Mouse (Mus musculus) hindbrain, postnatal 0 days (tissue): Measurements from ENCODE around the gene Hoxa9. TPM values are rescaled to one million over a fixed set of nuclear protein-coding genes. Genes with fewer than 3 reads are reported as not detected.

ENCODE experiments used
- ATAC-seq: fragments of 200-750 bp; cut with Nextera tagmentation; 2 replicates; pipeline ENCODE4 v1.8.0; 2017; ENCODE audit warnings: mild to moderate bottlenecking, moderate TSS enrichment, moderate library complexity
- DNase-seq: peaks from one replicate; pipeline ENCODE4 v3.0.0-alpha.2; 2015; ENCODE audit warnings: low spot score
- H3K27ac ChIP-seq: fragments of 300-500 bp; sonication (generic); 2 replicates; pipeline ENCODE4 v1.5.1; 2014; ENCODE audit warnings: mild to moderate bottlenecking
- H3K27me3 ChIP-seq: fragments of 300-500 bp; sonication (generic); 2 replicates; pipeline ENCODE4 v1.6.1; 2014; ENCODE audit warnings: low read length, mixed read lengths; ENCODE audit not compliant: insufficient read depth
- H3K36me3 ChIP-seq: fragments of 300-500 bp; sonication (generic); 2 replicates; pipeline ENCODE4 v1.6.1; 2014; ENCODE audit warnings: low read length, mixed read lengths; ENCODE audit not compliant: insufficient read depth
- H3K4me1 ChIP-seq: fragments of 300-500 bp; sonication (generic); 2 replicates; pipeline ENCODE4 v1.6.1; 2014; ENCODE audit warnings: antibody characterized with exemption, low read length, mixed read lengths; ENCODE audit not compliant: insufficient read depth
- H3K4me2 ChIP-seq: fragments of 300-500 bp; sonication (generic); 2 replicates; pipeline ENCODE4 v1.6.1; 2014; ENCODE audit warnings: low read depth, mild to moderate bottlenecking, low read length, moderate library complexity, mixed read lengths
- H3K4me3 ChIP-seq: fragments of 300-500 bp; sonication (generic); 2 replicates; pipeline ENCODE4 v1.5.1; 2014; ENCODE audit warnings: low read length
- H3K9ac ChIP-seq: fragments of 300-500 bp; sonication (generic); replicated peaks from 2 replicates; pipeline ENCODE4 v1.6.1; 2014; ENCODE audit warnings: mild to moderate bottlenecking, low read length, moderate library complexity, mixed read lengths
- H3K9me3 ChIP-seq: fragments of 300-500 bp; sonication (generic); 2 replicates; pipeline ENCODE4 v1.6.1; 2016; ENCODE audit warnings: low read length, mixed read lengths
- CTCF ChIP-seq: IDR thresholded peaks from 2 replicates; pipeline ENCODE4 v1.5.1; 2016; ENCODE audit warnings: antibody characterized with exemption, control low read depth, low read depth
- WGBS: fragments of 180-500 bp; shearing (Covaris S2); extraction: QIAGEN DNeasy Blood & Tissue Kit; methylation state at CpG from one replicate; pipeline ENCODE4 v1.1.7; 2014; 5-methylcytosine and 5-hydroxymethylcytosine counted together
- polyA plus RNA-seq: library from polyadenylated mRNA; unstranded; fragments of >200 nt; fragmentation: Nextera tagmentation; extraction: Ambion mirVana; gene quantifications from 2 replicates; pipeline ENCODE4 v1.2.1, GENCODE M21; 2015
- total RNA-seq: library from RNA; depleted of rRNA; stranded (reverse); fragments of >200 nt; gene quantifications from 2 replicates; pipeline ENCODE4 v1.2.3, GENCODE M21; 2014; rRNA removed

Gene Hoxa9
- 0.26 TPM in 1 of 2 replicates, not detected in the other for total RNA-seq
- 0.18 TPM in 1 of 2 replicates, not detected in the other for polyA plus RNA-seq

GRCm38 (mm10) chr6:52230516-52231165 is at the start of gene Hoxa9:
Hoxa9 (minus strand) TSS chr6:52231089.
- Histone ChIP-seq H3K9me3 (no peaks in the 10 kb centered on the region), H3K27ac (no peak within 1 kb of the TSS), H3K27me3 (peaks cover 94% of the 10 kb centered on the region), H3K4me2 (no peak within 1 kb of the TSS), H3K4me3 (no peak within 1 kb of the TSS), H3K9ac (no peak within 1 kb of the TSS), H3K36me3 (no peaks in the 10 kb centered on the region), H3K4me1 (no peaks in the 10 kb centered on the region)
- no peak for TF ChIP-seq CTCF
- ATAC-seq = no peak
- DNase-seq = no peak
- WGBS = under 1% methylated on average over 23 of the region's 36 CpGs

DNA sequence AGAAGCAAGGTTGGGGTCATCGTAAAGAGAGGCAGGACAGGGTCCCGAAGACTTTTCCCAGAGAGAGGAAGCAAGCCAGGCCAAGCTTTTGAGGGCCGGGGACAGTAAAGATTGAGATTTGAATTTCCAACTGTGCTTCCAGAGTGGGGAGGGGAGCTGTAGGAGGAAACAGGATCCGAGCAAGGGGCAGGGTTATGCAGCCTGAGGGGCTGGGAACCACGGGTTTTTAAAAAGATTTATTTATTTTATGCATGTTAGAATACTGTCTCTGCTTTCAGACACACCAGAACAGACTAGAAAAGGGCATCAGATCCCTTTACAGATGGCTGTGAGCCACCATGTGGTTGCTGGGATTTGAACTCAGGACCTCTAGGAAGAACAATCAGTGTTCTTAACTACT is 46.0 kb upstream of the Hoxa9 start:
- no peak for ATAC-seq
- no peaks in the 10 kb centered on the region for H3K9me3 ChIP-seq
- 7% methylated on average over 5 of the region's 5 CpGs for WGBS
- no peak overlapping the region for H3K4me3 ChIP-seq
- H3K4me2 ChIP-seq = no peak overlapping the region
- no peak overlapping the region for H3K27ac ChIP-seq
- H3K36me3 ChIP-seq = no peaks in the 10 kb centered on the region
- no peaks in the 10 kb centered on the region for H3K4me1 ChIP-seq
- TF ChIP-seq CTCF = no peak
- no peak overlapping the region for H3K9ac ChIP-seq
- DNase-seq = no peak
- peaks cover 56% of the 10 kb centered on the region for H3K27me3 ChIP-seq

DNA sequence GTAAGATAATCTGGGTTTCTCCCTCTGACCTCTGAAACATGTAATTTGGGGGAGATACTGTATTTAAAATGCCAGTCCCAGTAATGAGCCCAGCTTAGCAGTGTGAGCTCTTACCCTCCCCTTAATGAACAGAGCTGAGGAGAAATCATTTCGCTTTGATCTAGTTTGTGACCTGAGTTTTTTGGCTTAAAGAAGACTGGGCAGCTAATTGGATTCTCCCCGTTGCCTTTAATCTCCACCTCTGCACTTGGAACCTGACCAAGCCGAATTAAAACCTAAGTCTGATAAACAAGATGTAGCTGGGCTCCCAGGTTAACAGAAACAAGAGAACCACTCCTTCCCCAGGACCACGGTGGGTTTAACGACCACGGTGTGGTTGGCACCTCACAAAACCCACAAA is 45.5 kb upstream of the Hoxa9 start:
- Histone ChIP-seq H3K4me3 (no peak overlapping the region), H3K27me3 (peaks cover 61% of the 10 kb centered on the region), H3K9ac (no peak overlapping the region), H3K27ac (no peak overlapping the region), H3K36me3 (no peaks in the 10 kb centered on the region), H3K9me3 (no peaks in the 10 kb centered on the region), H3K4me1 (no peaks in the 10 kb centered on the region), H3K4me2 (no peak overlapping the region)
- no peak for TF ChIP-seq CTCF
- WGBS = 2% methylated on average over 6 of the region's 6 CpGs
- DNase-seq (no peak), ATAC-seq (no peak)

GRCm38 (mm10) chr6:52275563-52276280 is 44.8 kb upstream of the Hoxa9 start:
- ATAC-seq (no peak), DNase-seq (no peak)
- H3K27me3 ChIP-seq = peaks cover 68% of the 10 kb centered on the region
- TF ChIP-seq CTCF = no peak
- no peak overlapping the region for H3K9ac ChIP-seq
- no peak overlapping the region for H3K4me2 ChIP-seq
- no peaks in the 10 kb centered on the region for H3K4me1 ChIP-seq
- H3K27ac ChIP-seq = no peak overlapping the region
- H3K9me3 ChIP-seq = no peaks in the 10 kb centered on the region
- H3K4me3 ChIP-seq = no peak overlapping the region
- no peaks in the 10 kb centered on the region for H3K36me3 ChIP-seq
- WGBS = 10% methylated on average over 8 of the region's 8 CpGs

GRCm38 (mm10) chr6:52274576-52274975 is 43.7 kb upstream of the Hoxa9 start:
- DNase-seq = no peak
- Histone ChIP-seq H3K4me3 (no peak overlapping the region), H3K9me3 (no peaks in the 10 kb centered on the region), H3K27ac (no peak overlapping the region), H3K4me2 (no peak overlapping the region), H3K36me3 (no peaks in the 10 kb centered on the region), H3K9ac (no peak overlapping the region), H3K4me1 (no peaks in the 10 kb centered on the region), H3K27me3 (peaks cover 79% of the 10 kb centered on the region)
- ATAC-seq = no peak
- TF ChIP-seq CTCF = no peak
- WGBS = 2% methylated on average over 11 of the region's 11 CpGs

DNA sequence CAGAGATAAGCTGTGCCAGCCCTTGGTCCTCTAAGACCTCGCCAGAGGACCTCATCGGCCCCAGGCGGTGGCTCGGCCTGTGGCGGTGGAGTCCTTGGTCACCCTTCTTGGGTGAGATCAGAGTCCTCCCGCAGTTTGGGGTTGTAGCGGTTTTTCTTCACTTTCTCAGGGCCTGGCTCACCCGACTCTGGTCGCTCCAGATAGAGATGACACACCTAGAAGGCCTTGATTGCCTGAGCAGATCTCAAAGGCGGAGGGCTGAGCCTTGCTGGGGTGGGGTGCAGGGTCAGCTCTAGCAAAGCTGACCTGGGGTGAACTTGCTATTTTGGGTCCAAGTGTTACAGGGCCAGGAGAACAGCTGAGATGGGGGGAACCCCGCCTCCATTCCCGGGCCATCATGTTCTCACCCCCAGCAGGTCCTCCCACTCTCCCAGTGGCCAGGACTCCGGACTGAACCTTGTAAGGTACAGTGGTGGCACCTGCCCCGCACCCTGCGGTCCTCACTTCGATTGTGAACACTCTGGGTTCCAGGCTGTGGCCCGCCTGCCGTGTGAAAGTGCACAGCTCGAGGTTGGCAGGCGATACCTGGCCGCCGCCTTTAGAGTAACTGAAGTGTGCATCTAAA is 42.9 kb upstream of the Hoxa9 start:
- Histone ChIP-seq H3K27me3 (peaks cover 87% of the 10 kb centered on the region), H3K9ac (no peak overlapping the region), H3K4me1 (no peaks in the 10 kb centered on the region), H3K36me3 (no peaks in the 10 kb centered on the region), H3K9me3 (no peaks in the 10 kb centered on the region), H3K4me2 (no peak overlapping the region), H3K27ac (no peak overlapping the region), H3K4me3 (no peak overlapping the region)
- no peak for DNase-seq
- TF ChIP-seq CTCF = no peak
- 4% methylated on average over 22 of the region's 22 CpGs for WGBS
- no peak for ATAC-seq
